Mouse (Mus musculus) brain, embryonic 14.5 days (tissue): Measurements from ENCODE around the gene P3h1.

Source experiments
- CTCF ChIP-seq: fragments of 200-500 bp; IDR thresholded peaks from 2 replicates; pipeline ENCODE4 v1.5.1; 2012; ENCODE audit warnings: inconsistent platforms, mild to moderate bottlenecking, moderate library complexity, borderline replicate concordance; ENCODE audit not compliant: insufficient read depth, insufficient read length; ENCODE audit errors: extremely low read depth
- POLR2A ChIP-seq: fragments of 200-500 bp; IDR thresholded peaks from 2 replicates; pipeline ENCODE4 v1.6.1; 2012; ENCODE audit warnings: mild to moderate bottlenecking, inconsistent platforms, borderline replicate concordance; ENCODE audit not compliant: poor library complexity, insufficient read depth, insufficient read length, severe bottlenecking; ENCODE audit errors: extremely low read depth

DNA sequence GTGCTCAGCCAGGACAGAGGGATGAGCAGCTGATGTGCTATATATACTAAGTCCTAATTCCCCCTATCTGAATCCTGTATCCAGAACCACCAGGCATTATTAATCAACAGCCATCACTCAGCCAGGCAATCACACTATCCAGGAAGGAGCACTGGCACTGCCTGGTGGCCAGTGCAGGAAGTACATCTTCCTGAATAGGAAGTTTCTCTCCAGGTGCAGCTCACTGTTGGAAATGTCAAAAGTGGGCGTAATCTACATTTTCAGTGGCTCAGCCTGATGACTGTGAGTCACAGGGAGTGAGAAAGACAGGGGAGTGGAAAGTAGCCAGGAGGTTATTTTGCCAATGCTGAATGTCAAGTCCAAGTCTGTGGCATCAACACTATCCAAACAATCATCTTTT lies 9.0 kb upstream of the P3h1 start:
- TF ChIP-seq CTCF: peak; percentile 68; the same call in 1 of the 2 replicates
- TF ChIP-seq POLR2A: no peak
